Mouse (Mus musculus): ENCODE data around the gene Odf4.

DNA sequence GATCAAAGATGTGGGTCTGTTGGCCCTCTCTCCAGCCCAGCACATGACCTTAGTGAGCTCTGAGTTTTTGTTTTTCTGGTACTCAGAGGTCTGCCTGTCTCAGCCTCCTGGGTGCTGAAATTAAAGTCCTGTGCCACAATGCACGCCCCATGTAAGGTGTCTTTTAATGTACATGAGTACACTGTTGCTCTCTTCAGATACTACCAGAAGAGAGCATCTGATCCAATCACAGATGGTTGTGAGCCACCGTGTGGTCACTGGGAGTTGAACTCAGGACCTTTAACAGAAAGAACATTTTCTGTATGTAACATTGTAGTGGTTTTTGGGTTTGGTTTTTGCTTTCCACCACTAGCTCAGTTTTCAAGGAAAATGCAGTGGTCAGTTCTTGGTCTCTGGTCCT is 23.1 kb downstream of the Odf4 start:
- TF ChIP-seq EP300 (IDR thresholded peaks at IDR 0.05; ENCODE audit: low read depth) = no peak
- TF ChIP-seq CTCF (IDR thresholded peaks at IDR 0.05; ENCODE audit: low read depth) = no peak

All from liver, embryonic 14.5 days (tissue).